ENCODE assay signal across 15 mouse cellular contexts in genomic region chr2:96475674-96476073, GRCm38 (mm10).
DNase-seq lines count a peak whose midpoint lies in the region; ATAC-seq lines count a peak whose summit lies in the region.
"Had no signal": no experiment of that assay in that cellular context is flagged by ENCODE, and none has a peak within 500 bp of the region (broad histone marks: within the 10 kb centered on the region; RNA-seq: fewer than 3 reads in every experiment).

No protein-coding gene starts in this region.

- no peaks in the 10 kb centered on the region for H3K36me3 ChIP-seq in neural tube, embryonic 11.5 days (ENCODE audit: control insufficient read depth, insufficient read depth, low read length)
- H3K36me3 ChIP-seq in hindbrain, embryonic 13.5 days, result no peaks in the 10 kb centered on the region
- H3K36me3 ChIP-seq in neural tube, embryonic 13.5 days, result no peaks in the 10 kb centered on the region
- H3K36me3 ChIP-seq: limb, embryonic 15.5 days; lung, embryonic 15.5 days had no signal

- no peaks in the 10 kb centered on the region for H3K4me1 ChIP-seq in neural tube, embryonic 11.5 days (ENCODE audit: control insufficient read depth, insufficient read depth, low read length)
- H3K4me1 ChIP-seq in hindbrain, embryonic 13.5 days (replicated peaks), result 0 out of 2 replicates have a peak, but pooled peaks cover 3% of the 10 kb centered on the region
- no peaks in the 10 kb centered on the region for H3K4me1 ChIP-seq in neural tube, embryonic 13.5 days (replicated peaks)
- H3K4me1 ChIP-seq: limb, embryonic 15.5 days; lung, embryonic 15.5 days had no signal

- ATAC-seq in neural tube, embryonic 11.5 days (ENCODE audit: insufficient read depth, low FRiP score, low TSS enrichment), result peak; percentile 49; the same call in 1 of the 2 replicates
- peak; percentile 81 for ATAC-seq in hindbrain, embryonic 13.5 days (ENCODE audit: low FRiP score)
- peak; percentile 36; the same call in 1 of the 2 replicates for ATAC-seq in neural tube, embryonic 13.5 days (ENCODE audit: low read depth)
- no peak for ATAC-seq in inflammation-experienced regulatory T-cells, adult 6 months

- H3K4me2 ChIP-seq in neural tube, embryonic 11.5 days (ENCODE audit: low read depth), result no peak overlapping the region
- no peak overlapping the region for H3K4me2 ChIP-seq in hindbrain, embryonic 13.5 days
- 0 out of 2 replicates have a peak overlapping the region, but pooled peaks have one; percentile 16 for H3K4me2 ChIP-seq in neural tube, embryonic 13.5 days
- H3K4me2 ChIP-seq: limb, embryonic 15.5 days; lung, embryonic 15.5 days had no signal

- no peaks in the 10 kb centered on the region for H3K9me3 ChIP-seq in neural tube, embryonic 11.5 days (ENCODE audit: control insufficient read depth, low read length)
- H3K9me3 ChIP-seq in hindbrain, embryonic 13.5 days, result no peaks in the 10 kb centered on the region
- no peaks in the 10 kb centered on the region for H3K9me3 ChIP-seq in neural tube, embryonic 13.5 days
- H3K9me3 ChIP-seq: limb, embryonic 15.5 days; lung, embryonic 15.5 days had no signal

- H3K9ac ChIP-seq in neural tube, embryonic 11.5 days (ENCODE audit: low read length), result no peak overlapping the region
- no peak overlapping the region for H3K9ac ChIP-seq in hindbrain, embryonic 13.5 days
- H3K9ac ChIP-seq in neural tube, embryonic 13.5 days, result no peak overlapping the region
- H3K9ac ChIP-seq: limb, embryonic 15.5 days; lung, embryonic 15.5 days had no signal

- no peak overlapping the region for H3K4me3 ChIP-seq in neural tube, embryonic 11.5 days (ENCODE audit: low read depth, low read length)
- no peak overlapping the region for H3K4me3 ChIP-seq in hindbrain, embryonic 13.5 days
- H3K4me3 ChIP-seq in neural tube, embryonic 13.5 days, result no peak overlapping the region
- H3K4me3 ChIP-seq: limb, embryonic 15.5 days; lung, embryonic 15.5 days had no signal

- DNase-seq in embryo, embryonic 11 days, result peak; percentile 5
- no peak for DNase-seq in embryo, embryonic 9.5 days (ENCODE audit: extremely low spot score)
- peak; percentile 14 for DNase-seq in neural tube, embryonic 11.5 days (ENCODE audit: low spot score)
- no peak for DNase-seq in neural tube, embryonic 10.5 days (ENCODE audit: extremely low spot score, low spot score)
- no peak for DNase-seq in cerebellum, adult 11-12 months
- DNase-seq: cerebellum, postnatal 14 days; gastrocnemius, postnatal 14 days; kidney, adult 18-20 months; kidney, postnatal 4 days; thymus, postnatal 14 days had no signal

- 53% methylated on average over 6 of the region's 6 CpGs for WGBS in neural tube, embryonic 11.5 days
- 28% methylated on average over 6 of the region's 6 CpGs for WGBS in hindbrain, embryonic 13.5 days
- 29% methylated on average over 6 of the region's 6 CpGs for WGBS in neural tube, embryonic 13.5 days

- H3K27me3 ChIP-seq in neural tube, embryonic 11.5 days (ENCODE audit: control insufficient read depth, insufficient read depth, low read length), result no peaks in the 10 kb centered on the region
- H3K27me3 ChIP-seq in hindbrain, embryonic 13.5 days, result no peaks in the 10 kb centered on the region
- H3K27me3 ChIP-seq in neural tube, embryonic 13.5 days, result no peaks in the 10 kb centered on the region
- H3K27me3 ChIP-seq: limb, embryonic 15.5 days; lung, embryonic 15.5 days had no signal

- no peak overlapping the region for H3K27ac ChIP-seq in neural tube, embryonic 11.5 days (ENCODE audit: low read depth, low read length)
- H3K27ac ChIP-seq in hindbrain, embryonic 13.5 days, result no peak overlapping the region
- 0 out of 2 replicates have a peak overlapping the region, but pooled peaks have one; percentile 18 for H3K27ac ChIP-seq in neural tube, embryonic 13.5 days (replicated peaks)
- H3K27ac ChIP-seq: limb, embryonic 15.5 days; lung, embryonic 15.5 days had no signal

Comparison
In these comparisons a context has a peak if more than half of its experiments do, and no peak if none do; other contexts are left out.
1. DNase-seq: peak in embryo, embryonic 11 days (single experiment) and neural tube, embryonic 11.5 days (single experiment); none in embryo, embryonic 9.5 days (single experiment), neural tube, embryonic 10.5 days (single experiment) and cerebellum, adult 11-12 months (single experiment).